Mouse (Mus musculus): ENCODE results near the gene Gm49661. TPM values are rescaled to one million over a fixed set of nuclear protein-coding genes. Genes with fewer than 3 reads are reported as not detected.

Gm49661 gene
- total RNA-seq (2014; fragmentation: Nextera tagmentation), result not detected in 2 replicates
- not detected in 2 replicates for total RNA-seq (2017)
- polyA plus RNA-seq (2012), result not detected in 2 replicates

- H3K4me1 ChIP-seq (ENCODE audit: insufficient read depth, low read depth, low read length), result peaks cover 86% of the 10 kb centered on the region
Measured at GRCm38 (mm10) chr8:84969241-84970134, at the start of gene Gm49661, which contains the start of the genes Prdx2 and Rnaseh2a. Gm49661 (minus strand) TSS chr8:84969433. Prdx2 (plus strand) TSS chr8:84969587. Rnaseh2a (minus strand) TSS chr8:84969767.

GRCm38 (mm10) chr8:85017209-85017608 lies 48.0 kb upstream of the Gm49661 start:
- Histone ChIP-seq H3K4me1 (ENCODE audit: insufficient read depth, low read depth, low read length) (peaks cover 28% of the 10 kb centered on the region), H3K9me3 (replicated peaks) (no peaks in the 10 kb centered on the region), H3K27me3 (ENCODE audit: insufficient read depth, low read length) (peaks cover 22% of the 10 kb centered on the region), H3K4me3 (ENCODE audit: low read depth, low read length) (no peak overlapping the region), H3K36me3 (replicated peaks) (peaks cover 57% of the 10 kb centered on the region)
- TF ChIP-seq CTCF (IDR thresholded peaks at IDR 0.05; ENCODE audit: low read depth, low read length) (no peak), POLR2AphosphoS5 (IDR thresholded peaks at IDR 0.05; ENCODE audit: insufficient replicate concordance, low read depth, low read length) (no peak), GATA1 (IDR thresholded peaks at IDR 0.05; ENCODE audit: borderline replicate concordance, low read length) (no peak), GATA2 (IDR thresholded peaks at IDR 0.05; ENCODE audit: borderline replicate concordance, low read depth, low read length) (no peak), TAL1 (conservative IDR thresholded peaks at IDR 0.05; ENCODE audit: low read depth, low read length) (no peak)
- DNase-seq (ENCODE audit: low spot score), result no peak
- ATAC-seq (ENCODE audit: extremely low read depth, insufficient number of reproducible peaks, low FRiP score, poor library complexity, severe bottlenecking), result no peak

More at GRCm38 (mm10) chr8:84969241-84970134, at the start of gene Gm49661, which contains the start of the genes Prdx2 and Rnaseh2a:
- peak within 1 kb of the TSS; percentile 78 for H3K4me3 ChIP-seq (ENCODE audit: low read depth, low read length)
- H3K36me3 ChIP-seq (replicated peaks), result peaks cover 54% of the 10 kb centered on the region
- ATAC-seq (ENCODE audit: extremely low read depth, insufficient number of reproducible peaks, low FRiP score, poor library complexity, severe bottlenecking), result no peak
- no peak for DNase-seq (ENCODE audit: low spot score)
- TF ChIP-seq GATA1 (IDR thresholded peaks at IDR 0.05; ENCODE audit: borderline replicate concordance, low read length) (no peak), GATA2 (IDR thresholded peaks at IDR 0.05; ENCODE audit: borderline replicate concordance, low read depth, low read length) (no peak), TAL1 (conservative IDR thresholded peaks at IDR 0.05; ENCODE audit: low read depth, low read length) (no peak)
- no peaks in the 10 kb centered on the region for H3K9me3 ChIP-seq (replicated peaks)
- H3K27me3 ChIP-seq (ENCODE audit: insufficient read depth, low read length), result no peaks in the 10 kb centered on the region

DNA sequence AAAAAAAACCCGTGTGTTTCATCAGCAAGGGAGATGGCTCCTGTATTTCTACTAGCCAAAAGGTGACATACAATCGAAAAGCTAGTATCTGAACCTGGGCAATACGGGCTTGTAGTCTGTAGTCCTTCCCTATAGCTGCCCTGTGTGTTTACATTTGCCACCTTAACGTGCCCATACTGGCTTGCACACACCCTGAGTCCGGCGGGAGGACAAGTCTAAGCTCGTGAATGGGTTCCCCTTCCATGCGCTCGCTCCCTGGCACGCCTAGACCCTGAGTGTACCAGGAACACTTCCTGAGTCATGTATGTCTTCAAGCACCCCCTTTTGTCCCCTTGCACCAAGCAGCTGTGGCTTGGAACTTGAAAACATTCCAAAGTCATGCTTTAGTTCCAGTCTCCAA lies 47.5 kb upstream of the Gm49661 start:
- Histone ChIP-seq H3K4me1 (ENCODE audit: insufficient read depth, low read depth, low read length) (peaks cover 26% of the 10 kb centered on the region), H3K4me3 (ENCODE audit: low read depth, low read length) (no peak overlapping the region), H3K27me3 (ENCODE audit: insufficient read depth, low read length) (peaks cover 24% of the 10 kb centered on the region), H3K36me3 (replicated peaks) (peaks cover 52% of the 10 kb centered on the region), H3K9me3 (replicated peaks) (no peaks in the 10 kb centered on the region)
- ATAC-seq (ENCODE audit: extremely low read depth, insufficient number of reproducible peaks, low FRiP score, poor library complexity, severe bottlenecking) (no peak), DNase-seq (ENCODE audit: low spot score) (no peak)
- TF ChIP-seq GATA1 (IDR thresholded peaks at IDR 0.05; ENCODE audit: borderline replicate concordance, low read length) (no peak), POLR2AphosphoS5 (IDR thresholded peaks at IDR 0.05; ENCODE audit: insufficient replicate concordance, low read depth, low read length) (no peak), TAL1 (conservative IDR thresholded peaks at IDR 0.05; ENCODE audit: low read depth, low read length) (no peak), CTCF (IDR thresholded peaks at IDR 0.05; ENCODE audit: low read depth, low read length) (no peak), GATA2 (IDR thresholded peaks at IDR 0.05; ENCODE audit: borderline replicate concordance, low read depth, low read length) (no peak)

- Histone ChIP-seq H3K36me3 (replicated peaks) (peaks cover 29% of the 10 kb centered on the region), H3K27me3 (ENCODE audit: insufficient read depth, low read length) (peaks cover 35% of the 10 kb centered on the region), H3K4me3 (ENCODE audit: low read depth, low read length) (no peak within 1 kb of the TSS; the same call in 1 of the 2 replicates), H3K4me1 (ENCODE audit: insufficient read depth, low read depth, low read length) (peaks cover 18% of the 10 kb centered on the region), H3K9me3 (replicated peaks) (no peaks in the 10 kb centered on the region)
- ATAC-seq (ENCODE audit: extremely low read depth, insufficient number of reproducible peaks, low FRiP score, poor library complexity, severe bottlenecking) (no peak), DNase-seq (ENCODE audit: low spot score) (no peak)
- TF ChIP-seq GATA2 (IDR thresholded peaks at IDR 0.05; ENCODE audit: borderline replicate concordance, low read depth, low read length), result no peak
- no peak for TF ChIP-seq POLR2AphosphoS5 (IDR thresholded peaks at IDR 0.05; ENCODE audit: insufficient replicate concordance, low read depth, low read length)
- TF ChIP-seq GATA1 (IDR thresholded peaks at IDR 0.05; ENCODE audit: borderline replicate concordance, low read length), result no peak
- TF ChIP-seq TAL1 (conservative IDR thresholded peaks at IDR 0.05; ENCODE audit: low read depth, low read length), result no peak
- TF ChIP-seq CTCF (IDR thresholded peaks at IDR 0.05; ENCODE audit: low read depth, low read length), result no peak
Measured at GRCm38 (mm10) chr8:85014431-85014830, 45.2 kb upstream of the Gm49661 start, which contains the start of gene Best2. Best2 (minus strand) TSS chr8:85014531.

DNA sequence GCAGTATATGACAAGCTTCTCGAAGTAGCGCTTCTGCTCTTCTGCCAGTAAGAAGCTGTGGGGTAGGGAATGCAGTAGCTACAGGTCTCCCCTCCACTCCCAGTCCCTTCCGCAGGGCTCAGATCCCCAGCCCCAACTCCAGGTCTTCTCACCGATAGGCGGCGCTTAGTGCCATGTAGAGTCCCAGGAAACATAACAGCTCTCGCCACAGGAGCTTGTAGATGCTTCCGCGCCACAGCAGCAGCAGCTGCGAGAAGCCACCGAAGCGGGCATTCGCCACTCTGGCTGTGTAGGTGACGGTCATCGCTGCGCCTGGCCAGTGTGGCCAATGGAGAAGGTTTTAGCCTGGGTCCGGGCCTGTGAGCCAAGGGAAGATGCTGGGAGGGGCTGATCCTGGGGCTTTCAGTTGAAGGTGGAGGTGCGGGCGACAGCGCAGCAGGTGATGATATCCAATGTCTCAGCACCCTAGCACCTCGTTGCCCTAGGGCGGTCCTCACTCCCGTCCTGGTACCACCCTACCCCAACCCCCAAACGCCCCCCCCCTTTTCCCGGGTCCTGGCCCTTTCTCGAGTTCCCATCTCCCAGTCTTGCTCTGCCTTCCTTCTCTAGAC lies 44.1 kb upstream of the Gm49661 start:
- Histone ChIP-seq H3K27me3 (ENCODE audit: insufficient read depth, low read length) (peaks cover 43% of the 10 kb centered on the region), H3K4me3 (ENCODE audit: low read depth, low read length) (no peak overlapping the region; the same call in 1 of the 2 replicates), H3K4me1 (ENCODE audit: insufficient read depth, low read depth, low read length) (peaks cover 15% of the 10 kb centered on the region), H3K36me3 (replicated peaks) (peaks cover 18% of the 10 kb centered on the region), H3K9me3 (replicated peaks) (peaks cover 3% of the 10 kb centered on the region)
- TF ChIP-seq TAL1 (conservative IDR thresholded peaks at IDR 0.05; ENCODE audit: low read depth, low read length), result no peak
- no peak for TF ChIP-seq POLR2AphosphoS5 (IDR thresholded peaks at IDR 0.05; ENCODE audit: insufficient replicate concordance, low read depth, low read length)
- DNase-seq (ENCODE audit: low spot score) (no peak), ATAC-seq (ENCODE audit: extremely low read depth, insufficient number of reproducible peaks, low FRiP score, poor library complexity, severe bottlenecking) (no peak)

- Histone ChIP-seq H3K27me3 (ENCODE audit: insufficient read depth, low read length) (peaks cover 54% of the 10 kb centered on the region), H3K36me3 (replicated peaks) (no peaks in the 10 kb centered on the region), H3K9me3 (replicated peaks) (peaks cover 3% of the 10 kb centered on the region), H3K4me3 (ENCODE audit: low read depth, low read length) (no peak overlapping the region), H3K4me1 (ENCODE audit: insufficient read depth, low read depth, low read length) (peaks cover 15% of the 10 kb centered on the region)
- TF ChIP-seq GATA1 (IDR thresholded peaks at IDR 0.05; ENCODE audit: borderline replicate concordance, low read length) (no peak), POLR2AphosphoS5 (IDR thresholded peaks at IDR 0.05; ENCODE audit: insufficient replicate concordance, low read depth, low read length) (no peak), GATA2 (IDR thresholded peaks at IDR 0.05; ENCODE audit: borderline replicate concordance, low read depth, low read length) (no peak), CTCF (IDR thresholded peaks at IDR 0.05; ENCODE audit: low read depth, low read length) (no peak), TAL1 (conservative IDR thresholded peaks at IDR 0.05; ENCODE audit: low read depth, low read length) (no peak)
- no peak for ATAC-seq (ENCODE audit: extremely low read depth, insufficient number of reproducible peaks, low FRiP score, poor library complexity, severe bottlenecking)
- no peak for DNase-seq (ENCODE audit: low spot score)
Measured at GRCm38 (mm10) chr8:85011242-85011641, 42.0 kb upstream of the Gm49661 start.

Measured in G1E (cell line).